Mouse (Mus musculus): ENCODE measurements around the gene Gna13.

The Gna13 gene

DNA sequence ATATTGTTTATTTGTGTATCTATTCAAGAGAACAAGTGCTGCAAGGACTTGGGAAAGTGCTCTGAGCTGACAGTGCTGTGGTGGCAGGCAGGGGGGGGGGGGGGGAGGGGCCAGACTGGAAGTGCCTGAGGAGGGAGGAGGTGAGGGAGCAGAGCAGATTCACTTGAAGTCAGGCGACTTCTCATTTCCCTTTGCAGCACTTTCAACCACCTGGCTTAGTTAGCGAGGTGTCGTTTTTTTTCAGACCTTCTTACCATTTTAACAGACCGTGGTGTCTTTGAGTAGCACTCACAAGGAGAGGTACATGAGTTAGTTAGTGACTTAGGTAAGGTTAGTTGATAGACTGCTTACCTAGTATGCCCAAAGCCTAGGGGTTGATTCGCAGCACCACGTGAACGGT lies 12.8 kb downstream of the Gna13 start:
- DNase-seq (ENCODE audit: low read depth), result peak; percentile 77

DNA sequence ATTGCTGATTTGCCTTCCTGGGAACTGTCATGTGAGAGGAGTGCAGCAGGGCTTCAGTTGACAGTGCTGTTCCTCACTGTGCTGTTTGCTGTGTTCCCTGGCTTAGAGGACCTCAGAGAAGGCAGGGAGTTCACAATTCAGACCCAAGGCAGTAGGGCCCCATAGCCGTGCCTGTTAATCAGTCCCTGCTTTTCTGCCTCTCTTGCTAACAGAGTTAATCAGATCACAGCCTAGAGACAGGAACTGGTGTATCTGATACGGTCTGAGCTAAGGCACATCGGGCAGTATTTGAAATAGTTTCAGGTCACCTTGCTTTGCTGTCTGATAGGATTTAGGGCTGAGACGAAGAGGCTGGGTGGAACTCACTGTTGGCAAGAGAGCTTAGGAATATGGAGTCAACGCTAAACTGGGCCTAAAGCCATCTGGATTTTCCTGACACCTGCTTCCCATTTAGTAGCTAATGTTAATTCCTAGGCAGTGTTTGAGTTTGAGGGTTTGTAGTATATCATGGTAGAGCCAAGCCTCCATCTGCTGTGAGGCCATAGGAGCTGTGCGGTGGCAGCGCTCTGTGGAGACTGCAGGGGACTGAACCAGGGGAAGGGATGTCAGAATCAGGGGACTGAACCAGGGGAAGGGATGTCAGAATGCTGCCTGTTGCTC lies 14.0 kb downstream of the Gna13 start:
- peak; percentile 46 for DNase-seq (ENCODE audit: low read depth)

DNA sequence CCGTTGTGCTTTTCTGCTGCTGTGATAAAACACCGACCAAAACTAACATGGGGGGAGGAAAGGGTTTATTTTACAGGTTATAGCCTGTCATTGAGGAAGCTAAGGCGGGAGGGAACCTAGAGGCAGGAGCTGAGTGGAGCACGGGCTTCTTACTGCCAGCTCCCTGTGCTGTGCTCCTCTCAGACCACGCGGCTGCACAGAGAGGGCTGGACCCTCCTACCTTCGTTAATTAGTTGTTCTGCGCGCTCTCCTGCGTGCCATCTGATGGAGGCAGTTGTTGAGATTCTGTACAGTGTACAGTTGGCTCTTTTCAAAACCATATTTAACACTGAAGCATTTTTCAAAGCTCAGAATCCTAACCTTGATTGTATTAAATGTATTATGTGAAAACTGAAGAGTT lies 14.8 kb downstream of the Gna13 start:
- peak; percentile 32 for DNase-seq (ENCODE audit: low read depth)

DNA sequence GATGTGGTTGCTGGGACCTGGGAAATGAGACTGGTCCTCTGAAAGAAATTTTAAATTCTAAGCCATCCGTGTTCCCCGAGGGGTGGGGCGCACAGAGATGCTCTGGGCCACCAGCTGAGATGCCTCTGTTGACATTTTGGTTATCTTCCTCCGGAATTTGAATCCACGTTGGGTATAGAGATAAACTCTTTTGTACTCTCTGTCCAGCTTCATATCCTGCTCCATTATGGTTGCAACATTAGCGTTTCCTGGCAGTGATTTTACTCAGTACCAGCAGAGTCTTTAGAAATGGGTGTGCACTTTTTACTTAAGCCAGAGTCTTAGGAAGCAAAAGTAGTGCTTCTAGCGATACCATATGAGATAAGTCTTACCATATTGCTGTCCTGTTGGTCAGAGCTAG lies 15.4 kb downstream of the Gna13 start:
- DNase-seq (ENCODE audit: low read depth), result peak; percentile 47

DNA sequence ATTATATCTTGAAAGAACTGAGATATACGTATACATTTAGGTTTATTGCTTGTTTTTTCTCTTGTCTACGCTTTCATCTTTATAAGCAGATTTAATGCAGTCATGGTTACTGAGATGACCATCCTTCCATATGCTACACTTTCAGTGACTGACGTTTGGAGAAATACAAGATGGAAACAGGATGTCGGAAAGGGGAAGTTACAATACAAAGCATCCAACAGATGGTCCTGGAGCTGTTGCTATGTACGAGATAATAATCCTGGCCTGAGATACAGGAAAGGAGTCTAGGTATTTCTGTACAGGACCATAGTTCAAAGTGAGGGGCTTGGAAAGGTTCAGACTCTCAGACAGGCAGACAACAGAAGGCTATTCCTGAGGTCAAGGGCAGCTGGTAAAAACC lies 18.0 kb downstream of the Gna13 start:
- no peak for DNase-seq (ENCODE audit: low read depth)

DNA sequence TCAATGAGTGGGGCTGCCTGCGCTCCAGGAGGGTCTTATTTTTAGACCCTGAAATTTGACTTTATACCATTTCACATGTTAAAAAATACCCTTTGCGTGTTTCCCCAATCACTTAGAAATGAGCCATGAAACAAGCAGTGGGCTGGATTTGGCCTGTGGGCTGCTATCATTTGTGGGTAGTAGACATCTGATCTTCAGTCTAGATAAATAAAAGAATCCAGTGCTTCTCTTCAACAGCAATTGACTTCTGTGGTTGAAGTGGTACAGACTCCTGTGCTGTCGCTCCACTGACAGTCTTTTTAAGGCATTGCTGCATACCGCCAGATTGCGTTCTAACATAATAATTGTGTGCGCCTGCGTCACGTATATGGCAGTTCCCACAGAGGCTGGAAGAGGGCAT lies 22.7 kb downstream of the Gna13 start:
- DNase-seq (ENCODE audit: low read depth), result no peak

DNA sequence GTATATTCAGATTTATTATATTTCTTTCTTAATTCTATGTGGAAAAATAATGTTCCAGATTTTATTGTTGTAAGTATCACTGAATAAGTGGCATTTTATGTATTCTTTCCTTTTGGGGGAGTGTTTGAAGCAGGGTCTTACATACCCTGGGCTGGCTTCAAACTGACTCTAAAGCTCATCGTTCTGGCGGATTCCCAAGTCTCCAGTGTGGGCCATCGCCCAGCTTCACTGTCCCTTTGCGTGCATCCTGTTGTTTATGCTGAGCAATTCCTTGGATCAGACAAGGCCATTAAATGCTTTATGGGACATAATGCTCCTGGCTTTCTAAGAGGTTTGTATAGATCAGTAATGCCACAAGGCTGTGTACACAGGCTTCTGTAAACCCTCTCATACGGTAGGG lies 26.4 kb downstream of the Gna13 start:
- DNase-seq (ENCODE audit: low read depth), result no peak

DNA sequence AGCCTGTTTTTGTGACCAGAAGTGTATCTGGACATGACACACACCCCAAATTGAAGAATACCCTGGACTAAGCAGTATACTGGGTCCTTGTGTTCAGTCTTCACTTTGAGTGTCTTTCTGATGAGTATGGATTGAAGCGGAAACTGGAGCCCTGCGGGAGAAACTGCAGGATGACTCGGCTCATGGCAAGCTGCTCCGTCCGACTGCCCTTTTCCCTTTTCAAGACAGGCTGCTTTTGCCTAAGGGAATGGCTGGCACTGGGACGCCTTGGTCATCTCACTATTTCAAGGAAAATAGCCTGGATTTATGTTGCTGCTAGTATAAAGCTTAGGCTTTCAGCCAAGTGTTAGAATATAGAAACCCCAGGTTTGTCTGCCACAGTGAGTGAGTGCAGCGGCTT lies 28.6 kb downstream of the Gna13 start:
- DNase-seq (ENCODE audit: low read depth), result no peak

DNA sequence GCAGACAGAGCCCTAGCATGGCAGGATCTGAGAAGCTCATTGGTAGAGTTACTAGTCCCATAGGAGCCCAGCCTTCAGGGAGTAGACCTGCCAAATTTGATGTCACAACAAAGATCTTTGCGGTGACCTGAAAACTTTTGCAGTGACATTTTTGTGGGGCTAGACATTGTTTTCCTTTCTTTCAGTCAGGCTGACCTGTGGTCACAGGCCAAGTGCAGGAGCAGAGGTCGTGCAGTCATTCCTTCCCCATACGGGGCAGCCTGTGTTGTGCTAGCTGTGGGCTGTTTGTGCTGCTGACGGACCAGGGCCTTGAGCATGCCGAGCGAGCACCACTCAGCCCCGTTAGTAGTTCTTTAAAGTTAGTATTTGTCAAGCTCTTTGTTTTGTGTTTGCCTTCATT lies 29.1 kb downstream of the Gna13 start:
- no peak for DNase-seq (ENCODE audit: low read depth)

DNA sequence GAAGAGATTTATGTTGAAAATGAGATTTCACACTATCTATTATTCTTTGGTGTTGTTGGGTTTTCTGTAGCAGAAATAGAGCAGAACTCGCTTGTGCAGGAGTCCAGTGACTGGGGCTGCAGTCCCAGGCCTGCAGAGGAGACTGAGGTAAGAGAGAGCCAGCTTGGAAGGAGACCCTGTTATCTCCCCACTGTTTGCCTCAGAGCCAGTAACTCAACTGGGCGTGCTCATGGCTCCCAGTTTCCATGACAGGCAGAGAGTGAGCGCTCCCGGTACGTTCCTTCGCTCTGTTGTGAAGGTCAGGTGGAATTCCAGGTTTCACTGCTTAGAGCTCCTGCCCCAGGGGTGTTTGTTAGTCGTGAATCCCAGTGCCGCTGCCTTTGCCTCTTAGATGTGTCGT lies 30.0 kb downstream of the Gna13 start:
- DNase-seq (ENCODE audit: low read depth), result no peak

DNA sequence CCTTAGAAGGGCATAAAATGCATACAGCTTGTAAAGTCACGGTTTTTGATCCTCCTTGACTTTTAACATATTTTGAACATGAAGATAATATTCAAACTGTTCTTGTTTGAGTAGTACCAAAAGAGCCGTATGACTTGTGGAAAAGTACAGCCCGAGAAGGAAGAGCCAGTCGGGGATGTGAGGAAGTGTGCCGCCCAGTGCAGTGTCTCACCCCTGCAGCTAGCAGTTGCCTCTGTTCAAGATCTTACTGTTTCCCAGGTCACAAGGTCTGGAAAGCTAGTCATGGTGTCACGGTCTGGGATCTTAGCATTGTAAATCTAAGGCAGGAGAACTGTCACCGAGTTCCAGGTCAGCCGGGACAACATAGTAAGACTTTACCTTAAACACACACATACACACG lies 32.1 kb downstream of the Gna13 start:
- no peak for DNase-seq (ENCODE audit: low read depth)

DNA sequence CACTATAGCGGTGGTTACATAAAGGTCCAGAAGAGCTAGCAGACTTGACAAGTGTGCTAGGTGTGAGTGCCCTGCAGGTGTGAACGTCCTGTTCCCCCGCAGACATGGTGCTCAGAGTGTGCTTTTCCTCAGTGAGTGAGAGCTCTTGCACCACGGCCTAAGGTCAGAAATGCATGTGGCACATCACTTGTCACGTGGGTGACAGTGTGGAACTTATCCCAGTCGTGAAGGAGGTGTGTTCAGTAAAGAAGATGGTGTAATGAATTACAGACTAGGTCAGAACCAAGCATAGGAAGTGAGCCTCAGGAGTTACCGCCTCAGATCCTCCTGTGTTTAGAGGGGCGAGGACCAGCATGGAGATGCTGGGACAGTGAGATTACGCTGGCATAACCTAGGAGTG lies 32.7 kb downstream of the Gna13 start:
- DNase-seq (ENCODE audit: low read depth), result no peak

DNA sequence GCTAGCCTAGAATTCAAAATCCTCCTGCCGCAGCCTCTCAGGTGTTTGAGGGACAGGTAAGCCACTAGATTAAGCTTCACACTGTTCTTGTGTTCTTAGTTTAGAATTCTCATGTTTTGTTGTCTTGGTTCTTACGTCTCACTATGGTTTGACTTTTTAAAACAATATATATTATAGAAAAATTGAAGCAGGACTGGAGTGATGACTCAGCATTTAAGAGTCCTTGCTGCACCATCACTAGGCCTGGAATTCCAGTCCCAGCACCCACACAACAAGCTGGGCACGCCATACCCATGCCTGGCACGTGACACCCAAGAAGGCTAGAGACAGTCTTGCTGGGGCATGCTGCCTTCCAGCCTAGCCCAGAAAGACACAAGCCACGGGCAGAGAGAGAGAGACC lies 43.8 kb downstream of the Gna13 start:
- no peak for DNase-seq (ENCODE audit: low read depth)

DNA sequence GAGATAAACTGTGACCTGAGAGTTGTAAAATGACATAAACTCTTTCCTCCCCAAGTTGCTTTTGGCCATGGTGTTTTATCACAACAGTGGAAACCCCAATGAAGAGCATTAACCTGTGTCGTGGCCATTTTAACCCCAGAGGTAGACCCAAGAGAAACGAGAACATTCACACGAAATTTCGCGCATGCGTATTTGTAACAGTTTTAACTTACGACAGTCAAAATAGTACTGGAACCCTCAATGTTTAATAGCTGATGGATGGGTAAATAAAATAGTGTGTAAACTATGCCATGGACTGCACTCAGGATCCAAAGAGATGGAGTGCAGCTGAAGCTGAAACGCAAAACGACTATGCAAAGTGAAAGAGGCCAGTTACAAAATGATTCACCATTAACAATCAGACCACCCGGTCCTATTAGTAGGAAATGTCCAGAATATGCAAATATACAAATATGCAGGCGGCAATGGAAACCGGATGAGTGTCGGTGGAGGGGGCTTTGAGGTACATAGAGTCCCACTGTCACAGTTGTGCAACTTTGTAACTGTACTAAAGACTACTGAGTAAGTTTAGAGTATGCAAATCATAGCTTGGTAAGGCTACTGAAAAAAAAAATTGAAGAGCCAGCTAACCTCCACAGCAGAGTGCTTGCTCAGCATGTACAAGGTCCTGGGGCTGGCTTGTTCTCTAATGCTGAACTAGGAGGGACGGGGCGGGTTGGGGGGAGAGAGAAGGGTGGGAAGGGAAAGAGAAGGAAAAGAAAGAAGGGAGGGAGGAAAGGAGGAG lies 47.8 kb downstream of the Gna13 start:
- DNase-seq (ENCODE audit: low read depth), result no peak

DNA sequence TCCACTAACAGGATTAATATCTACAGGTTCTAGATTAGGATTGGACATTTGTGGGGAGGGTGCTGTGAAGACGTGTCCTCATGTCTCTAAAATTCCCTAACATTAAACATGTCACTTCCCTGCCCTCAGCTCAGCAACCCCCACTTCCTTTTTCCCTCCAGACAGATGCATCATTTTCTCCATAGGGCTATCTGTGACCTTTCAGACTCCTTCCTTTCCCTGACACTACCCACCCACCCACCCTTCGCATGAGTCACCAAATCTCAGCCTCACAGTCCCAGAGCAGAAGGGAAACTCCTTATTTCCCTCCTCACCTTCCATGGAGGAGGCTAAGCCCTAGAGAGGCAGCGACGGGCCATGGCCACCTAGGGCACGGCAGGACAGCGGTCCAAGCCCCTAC lies 51.0 kb downstream of the Gna13 start, which contains the start of gene 9930022D16Rik:
9930022D16Rik (plus strand) TSS at position 301 of the 400 bp plus-strand sequence.
- DNase-seq (ENCODE audit: low read depth), result no peak

DNA sequence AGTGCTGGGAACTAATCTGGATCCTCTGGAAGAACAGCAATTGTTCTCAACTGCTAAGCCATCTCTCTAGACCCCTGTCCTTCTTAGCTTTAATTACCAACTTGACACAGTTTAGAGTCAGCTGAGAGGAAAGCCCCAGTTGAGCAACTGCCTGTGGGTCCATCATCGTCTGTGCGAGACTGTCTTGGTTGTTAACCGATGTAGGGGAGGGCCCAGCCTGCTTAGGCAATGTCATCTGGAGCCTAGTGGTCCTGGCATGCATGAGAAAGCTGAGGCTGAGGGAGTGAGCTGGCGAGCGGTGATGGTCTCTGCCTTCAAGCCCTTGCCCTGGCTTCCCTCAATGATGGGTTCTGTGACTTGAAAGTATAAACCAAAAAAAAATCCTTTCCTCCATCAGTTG lies 52.2 kb downstream of the Gna13 start:
- DNase-seq (ENCODE audit: low read depth), result peak; percentile 36

DNA sequence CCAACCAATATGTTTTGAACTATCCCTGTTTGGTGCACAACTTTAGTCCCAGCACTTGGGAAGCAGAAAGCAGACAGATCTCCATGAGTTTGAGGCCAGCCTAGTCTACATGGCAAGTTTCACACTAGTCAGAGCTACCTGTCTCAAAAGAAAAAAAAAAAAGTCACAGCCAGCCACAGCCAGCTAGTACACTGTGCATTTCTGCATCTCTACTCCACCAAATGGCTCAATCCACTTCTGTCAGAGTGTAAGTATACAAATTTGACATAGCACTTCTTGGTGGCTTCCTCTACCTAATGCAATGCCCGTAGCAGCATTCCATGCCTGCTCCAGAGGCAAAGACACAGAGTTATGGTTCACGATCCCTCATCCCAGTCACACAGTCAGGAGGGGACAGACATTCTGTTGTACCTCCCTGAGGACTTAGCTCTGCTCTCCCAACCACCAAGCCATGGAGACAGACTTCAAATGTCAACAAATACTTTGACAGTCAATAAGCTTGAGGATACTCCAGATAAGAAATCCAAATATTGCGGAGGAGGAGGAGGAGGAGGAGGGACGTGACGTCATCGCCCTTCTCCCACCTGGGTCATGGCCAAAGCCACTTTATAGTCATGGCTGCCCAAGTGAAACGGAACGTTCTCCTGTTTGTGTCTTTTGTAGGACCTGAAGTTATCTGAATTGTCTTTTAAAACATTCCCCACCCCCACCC lies 54.2 kb downstream of the Gna13 start:
- no peak for DNase-seq (ENCODE audit: low read depth)

DNA sequence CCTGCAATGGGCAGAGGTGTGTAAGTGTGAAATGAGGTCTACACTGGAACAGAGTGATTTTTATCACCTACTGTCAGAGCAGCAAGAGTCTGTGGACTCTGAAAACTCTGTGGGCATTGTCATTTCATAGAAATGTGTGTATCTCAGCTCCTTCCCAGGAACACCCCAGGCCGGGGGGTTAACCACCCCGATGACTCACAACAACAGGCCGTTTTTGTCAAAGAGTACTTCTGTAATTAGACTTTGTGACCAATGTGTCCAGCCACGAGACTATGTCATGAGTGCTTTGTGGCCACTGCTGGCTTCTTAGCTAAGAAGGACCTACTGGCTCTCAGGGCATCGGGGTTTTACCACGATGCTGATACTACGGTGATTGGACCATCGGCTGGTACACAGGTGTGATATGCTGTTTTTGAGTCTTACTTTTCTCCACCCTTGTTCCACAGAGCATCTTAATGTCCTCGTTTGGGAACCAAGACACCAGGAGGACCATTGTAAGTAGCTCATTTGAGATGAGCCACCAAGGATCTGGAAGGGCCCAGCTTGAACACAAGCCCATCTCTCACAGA lies 54.9 kb downstream of the Gna13 start:
- peak; percentile 77 for DNase-seq (ENCODE audit: low read depth)

DNA sequence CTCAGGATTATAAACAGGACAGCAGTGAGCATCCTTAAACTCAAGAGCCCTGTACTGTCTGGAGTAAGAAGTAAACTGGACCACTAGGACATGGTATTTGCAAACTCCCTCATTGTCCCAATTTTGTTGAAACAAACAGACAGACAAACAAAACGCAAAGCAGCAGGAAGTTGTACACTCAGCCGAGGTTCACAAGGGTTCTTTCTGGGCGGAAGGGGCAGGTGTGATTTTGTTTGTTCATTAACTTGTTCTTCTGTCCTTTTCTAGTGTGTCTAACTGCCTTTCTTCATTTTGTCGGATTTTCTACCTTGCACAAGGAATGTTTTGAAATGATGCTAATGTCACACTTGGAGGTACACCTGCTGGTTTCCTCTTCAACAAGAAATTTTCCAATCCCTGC lies 56.8 kb downstream of the Gna13 start:
- no peak for DNase-seq (ENCODE audit: low read depth)

DNA sequence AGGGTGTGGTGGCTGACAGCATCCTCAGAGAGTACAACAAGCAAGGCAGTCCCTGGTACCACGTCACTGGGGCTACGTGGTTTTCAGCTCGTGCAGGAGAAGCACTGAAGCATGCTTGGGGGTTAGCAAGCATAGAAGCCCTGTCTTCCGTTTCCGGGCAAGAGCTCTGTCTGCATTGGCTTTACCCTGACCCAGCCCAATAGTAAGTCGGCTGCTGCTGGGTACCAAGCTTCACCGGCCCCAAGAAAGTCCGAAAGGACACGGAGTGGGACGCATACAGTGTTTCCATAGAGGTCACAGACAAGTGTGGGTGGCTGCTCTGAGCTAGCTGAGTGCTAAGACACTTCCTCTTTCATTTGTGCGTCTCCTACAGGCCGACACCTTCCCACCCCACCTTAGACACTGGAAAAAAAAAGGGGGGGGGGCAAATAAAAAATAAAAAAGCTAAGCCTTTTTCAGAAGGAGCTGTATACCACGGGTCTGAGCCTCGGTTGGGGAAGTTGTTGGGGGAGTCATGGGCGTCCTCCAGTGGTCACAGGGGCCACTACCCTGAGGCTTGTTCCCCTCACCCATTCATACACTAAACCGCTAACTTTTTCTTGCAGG lies 57.4 kb downstream of the Gna13 start:
- peak; percentile 95 for DNase-seq (ENCODE audit: low read depth)

DNA sequence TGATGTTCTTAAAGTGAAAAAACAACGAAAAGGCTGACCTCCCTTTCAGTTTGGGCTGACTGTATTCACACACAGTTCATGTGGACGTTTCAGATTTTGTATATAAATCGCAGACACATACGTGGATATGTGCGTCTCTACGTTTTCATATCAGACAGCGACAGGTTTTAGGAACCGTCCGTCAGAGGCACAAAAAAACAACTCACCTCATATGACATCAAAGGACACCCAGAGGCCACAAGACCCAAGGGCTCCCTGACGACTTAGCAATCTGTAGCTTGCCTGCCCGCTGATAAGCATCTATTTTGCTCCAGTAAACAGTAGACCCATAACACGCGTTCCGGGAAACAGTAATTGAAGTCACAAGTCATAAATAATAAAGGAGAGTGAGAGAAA lies 57.9 kb downstream of the Gna13 start:
- peak; percentile 93 for DNase-seq (ENCODE audit: low read depth)

DNA sequence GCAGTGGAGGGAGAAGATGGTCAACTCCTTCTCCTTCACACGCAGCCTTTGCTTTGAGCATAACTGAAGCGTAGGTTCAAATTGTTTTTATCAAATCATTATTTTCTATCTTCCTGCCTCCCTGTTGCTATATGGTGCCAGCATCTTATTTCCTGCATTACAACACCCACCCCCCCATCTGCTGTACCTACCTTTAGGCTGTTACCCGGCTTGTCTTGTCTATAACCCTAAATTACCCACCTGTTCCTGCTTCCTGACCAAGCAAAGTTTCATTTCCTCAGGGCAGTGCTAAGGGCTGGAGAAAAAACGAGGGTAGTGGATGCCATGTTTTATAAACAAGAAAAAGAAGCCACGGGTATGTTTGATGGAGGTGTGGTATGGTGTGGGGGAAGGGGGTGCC lies 58.6 kb downstream of the Gna13 start:
- DNase-seq (ENCODE audit: low read depth), result peak; percentile 70
